Mouse (Mus musculus) urinary bladder, postnatal 10 days (tissue): Measurements from ENCODE around the gene Cyp2c65.
"Not testable (repeated sequence)": the region's sequence is repeated elsewhere in the genome, so short reads cannot be mapped to it uniquely, and the experiment has no call there.

Source experiments
- DNase-seq: peaks from one replicate; pipeline ENCODE4 v3.0.0; 2022; ENCODE audit warnings: low spot score

Cyp2c65 gene

GRCm38 (mm10) chr19:39060719-39061118, at the start of gene Cyp2c65:
Gene Cyp2c65, plus strand, starts transcription at chr19:39061015.
- DNase-seq: no peak

GRCm38 (mm10) chr19:39057928-39058327, 2.9 kb upstream of the Cyp2c65 start:
- DNase-seq: no peak

- DNase-seq: not testable (repeated sequence)
These were observed 38.0 kb downstream of the Cyp2c65 start for GRCm38 (mm10) chr19:39098779-39099178.

GRCm38 (mm10) chr19:39113644-39114043, 52.8 kb downstream of the Cyp2c65 start, which contains the start of gene Cyp2c66:
Gene Cyp2c66, plus strand, starts transcription at chr19:39113898.
- DNase-seq: no peak
